Mouse (Mus musculus): ENCODE data around the gene Ift81. TPM values are rescaled to one million over a fixed set of nuclear protein-coding genes. Genes with fewer than 3 reads are reported as not detected.

Ift81 gene
- polyA plus RNA-seq, 1 experiment from 2014 or later = 59.8 TPM

GRCm38 (mm10) chr5:122524854-122525237 lies 89.5 kb downstream of the Ift81 start:
- Histone ChIP-seq H3K27me3 (no peaks in the 10 kb centered on the region; the same call in 1 of the 2 replicates), H3K4me1 (peaks cover 17% of the 10 kb centered on the region; the same call in 1 of the 2 replicates), H3K9me3 (no peaks in the 10 kb centered on the region), H3K4me3 (no peak overlapping the region), H3K36me3 (no peaks in the 10 kb centered on the region), H3K9ac (replicated peaks) (no peak overlapping the region), H3K4me2 (replicated peaks) (no peak overlapping the region), H3K27ac (replicated peaks) (no peak overlapping the region)
- ATAC-seq (ENCODE audit: low FRiP score, low read depth) = no peak
- 87% methylated on average over 4 of the region's 4 CpGs for WGBS

GRCm38 (mm10) chr5:122524244-122524643 lies 90.1 kb downstream of the Ift81 start:
- WGBS = 34% methylated on average over 3 of the region's 3 CpGs
- Histone ChIP-seq H3K4me1 (peaks cover 17% of the 10 kb centered on the region; the same call in 1 of the 2 replicates), H3K36me3 (no peaks in the 10 kb centered on the region), H3K4me3 (no peak overlapping the region), H3K9ac (replicated peaks) (no peak overlapping the region), H3K27me3 (no peaks in the 10 kb centered on the region; the same call in 1 of the 2 replicates), H3K27ac (replicated peaks) (no peak overlapping the region), H3K4me2 (replicated peaks) (no peak overlapping the region), H3K9me3 (no peaks in the 10 kb centered on the region)
- ATAC-seq (ENCODE audit: low FRiP score, low read depth) = no peak

- Histone ChIP-seq H3K4me1 (0 out of 2 replicates have a peak, but pooled peaks cover 6% of the 10 kb centered on the region), H3K4me2 (replicated peaks) (no peak overlapping the region), H3K4me3 (no peak overlapping the region), H3K9ac (replicated peaks) (no peak overlapping the region), H3K27ac (replicated peaks) (no peak overlapping the region), H3K36me3 (no peaks in the 10 kb centered on the region), H3K9me3 (no peaks in the 10 kb centered on the region), H3K27me3 (no peaks in the 10 kb centered on the region; the same call in 1 of the 2 replicates)
- WGBS = 25% methylated on average over 3 of the region's 3 CpGs
- ATAC-seq (ENCODE audit: low FRiP score, low read depth) = no peak
These were observed 93.2 kb downstream of the Ift81 start for GRCm38 (mm10) chr5:122521130-122521473.

GRCm38 (mm10) chr5:122520254-122521129 lies 93.8 kb downstream of the Ift81 start:
- Histone ChIP-seq H3K36me3 (no peaks in the 10 kb centered on the region), H3K9me3 (no peaks in the 10 kb centered on the region), H3K4me1 (0 out of 2 replicates have a peak, but pooled peaks cover 6% of the 10 kb centered on the region), H3K27ac (replicated peaks) (no peak overlapping the region), H3K4me3 (no peak overlapping the region), H3K4me2 (replicated peaks) (no peak overlapping the region), H3K9ac (replicated peaks) (no peak overlapping the region), H3K27me3 (no peaks in the 10 kb centered on the region; the same call in 1 of the 2 replicates)
- ATAC-seq (ENCODE audit: low FRiP score, low read depth) = no peak
- WGBS = 69% methylated on average over 23 of the region's 23 CpGs

GRCm38 (mm10) chr5:122519043-122519660 lies 95.2 kb downstream of the Ift81 start:
- no peak for ATAC-seq (ENCODE audit: low FRiP score, low read depth)
- Histone ChIP-seq H3K27ac (replicated peaks) (no peak overlapping the region), H3K4me3 (no peak overlapping the region), H3K4me1 (peaks cover 7% of the 10 kb centered on the region), H3K9ac (replicated peaks) (no peak overlapping the region), H3K4me2 (replicated peaks) (no peak overlapping the region), H3K9me3 (no peaks in the 10 kb centered on the region), H3K27me3 (no peaks in the 10 kb centered on the region; the same call in 1 of the 2 replicates), H3K36me3 (no peaks in the 10 kb centered on the region)
- 62% methylated on average over 7 of the region's 7 CpGs for WGBS

GRCm38 (mm10) chr5:122518247-122518646 lies 96.1 kb downstream of the Ift81 start:
- Histone ChIP-seq H3K36me3 (no peaks in the 10 kb centered on the region), H3K4me1 (peaks cover 15% of the 10 kb centered on the region), H3K27ac (replicated peaks) (no peak overlapping the region), H3K4me3 (no peak overlapping the region), H3K9me3 (no peaks in the 10 kb centered on the region), H3K27me3 (no peaks in the 10 kb centered on the region; the same call in 1 of the 2 replicates), H3K4me2 (replicated peaks) (no peak overlapping the region), H3K9ac (replicated peaks) (no peak overlapping the region)
- ATAC-seq (ENCODE audit: low FRiP score, low read depth) = no peak
- WGBS = 22% methylated on average over 8 of the region's 8 CpGs

- Histone ChIP-seq H3K4me2 (replicated peaks) (no peak overlapping the region), H3K27me3 (no peaks in the 10 kb centered on the region; the same call in 1 of the 2 replicates), H3K4me1 (peaks cover 15% of the 10 kb centered on the region), H3K9ac (replicated peaks) (no peak overlapping the region), H3K4me3 (no peak overlapping the region), H3K9me3 (no peaks in the 10 kb centered on the region), H3K27ac (replicated peaks) (no peak overlapping the region), H3K36me3 (no peaks in the 10 kb centered on the region)
- 82% methylated on average over 5 of the region's 5 CpGs for WGBS
- no peak for ATAC-seq (ENCODE audit: low FRiP score, low read depth)
These were observed 97.4 kb downstream of the Ift81 start for GRCm38 (mm10) chr5:122516901-122517300.

- H3K4me3 ChIP-seq = no peak overlapping the region
- H3K9ac ChIP-seq (replicated peaks) = no peak overlapping the region
- peaks cover 4% of the 10 kb centered on the region; the same call in 1 of the 2 replicates for H3K27me3 ChIP-seq
- no peak overlapping the region for H3K4me2 ChIP-seq (replicated peaks)
- ATAC-seq (ENCODE audit: low FRiP score, low read depth) = no peak
- no peaks in the 10 kb centered on the region for H3K36me3 ChIP-seq
- H3K4me1 ChIP-seq = peaks cover 17% of the 10 kb centered on the region
- H3K9me3 ChIP-seq = no peaks in the 10 kb centered on the region
- WGBS = 76% methylated on average over 11 of the region's 11 CpGs
- H3K27ac ChIP-seq (replicated peaks) = no peak overlapping the region
These were observed 98.1 kb downstream of the Ift81 start for GRCm38 (mm10) chr5:122516029-122516730.

GRCm38 (mm10) chr5:122514127-122514521 lies 100.2 kb downstream of the Ift81 start:
- peak overlapping the region; percentile 35 for H3K4me2 ChIP-seq (replicated peaks)
- 12% methylated on average over 8 of the region's 8 CpGs for WGBS
- no peak overlapping the region for H3K4me3 ChIP-seq
- ATAC-seq (ENCODE audit: low FRiP score, low read depth) = no peak
- H3K27me3 ChIP-seq = 0 out of 2 replicates have a peak, but pooled peaks cover 6% of the 10 kb centered on the region
- H3K4me1 ChIP-seq = peaks cover 17% of the 10 kb centered on the region
- no peak overlapping the region for H3K9ac ChIP-seq (replicated peaks)
- no peaks in the 10 kb centered on the region for H3K36me3 ChIP-seq
- no peaks in the 10 kb centered on the region for H3K9me3 ChIP-seq
- no peak overlapping the region for H3K27ac ChIP-seq (replicated peaks)

- 40% methylated on average over 23 of the region's 23 CpGs for WGBS
- Histone ChIP-seq H3K27me3 (0 out of 2 replicates have a peak, but pooled peaks cover 6% of the 10 kb centered on the region), H3K9ac (replicated peaks) (no peak overlapping the region), H3K27ac (replicated peaks) (no peak overlapping the region), H3K36me3 (no peaks in the 10 kb centered on the region), H3K4me1 (peaks cover 17% of the 10 kb centered on the region), H3K9me3 (no peaks in the 10 kb centered on the region), H3K4me3 (no peak overlapping the region), H3K4me2 (replicated peaks) (peak overlapping the region; percentile 35)
- ATAC-seq (ENCODE audit: low FRiP score, low read depth) = no peak
These were observed 100.7 kb downstream of the Ift81 start for GRCm38 (mm10) chr5:122513421-122514126.

GRCm38 (mm10) chr5:122512011-122512410 lies 102.3 kb downstream of the Ift81 start:
- no peak for ATAC-seq (ENCODE audit: low FRiP score, low read depth)
- Histone ChIP-seq H3K4me3 (no peak overlapping the region), H3K36me3 (no peaks in the 10 kb centered on the region), H3K27ac (replicated peaks) (no peak overlapping the region), H3K4me1 (peaks cover 13% of the 10 kb centered on the region), H3K27me3 (0 out of 2 replicates have a peak, but pooled peaks cover 6% of the 10 kb centered on the region), H3K9ac (replicated peaks) (no peak overlapping the region), H3K9me3 (no peaks in the 10 kb centered on the region), H3K4me2 (replicated peaks) (no peak overlapping the region)
- 68% methylated on average over 6 of the region's 6 CpGs for WGBS
